Mouse (Mus musculus): Measurements from ENCODE around the gene Mrln.

GRCm38 (mm10) chr10:70224571-70224970 lies 20.1 kb downstream of the Mrln start:
- TF ChIP-seq CTCF (IDR thresholded peaks at IDR 0.05; ENCODE audit: borderline replicate concordance, insufficient read depth, low read depth, low read length): no peak
- no peak for TF ChIP-seq POLR2A (IDR thresholded peaks at IDR 0.05; ENCODE audit: borderline replicate concordance, insufficient read depth, low read length)
